Mouse (Mus musculus) T-helper 17 cell (primary cell): ENCODE results near the gene Zfp398.

Experiments
- in situ Hi-C, 2 experiments: fragments of 300-600 bp; cut with MboI, MseI; formaldehyde crosslinking; loops; 1 replicate in 1 of 2; 2 replicates in 1 of 2; pipeline ENCODE4 v1.15.1; 2025; ENCODE audit warnings: high pct_unique_total_duplicates in 2 of 2

Gene Zfp398

GRCm38 (mm10) chr6:47888812-47889383 lies 53.4 kb downstream of the Zfp398 start:
- in situ Hi-C loops, result loop anchor here in 1 of 2 experiments (10.0 kb wide), 1 partner anchor 66 kb away; the partner anchor contains the start of gene Zfp956

GRCm38 (mm10) chr6:47899416-47899815 lies 64.0 kb downstream of the Zfp398 start:
- in situ Hi-C loops, result no loop called here

- in situ Hi-C loops, result loop anchor here in 1 of 2 experiments (25.0 kb wide), 1 partner anchor 241 kb away; no protein-coding TSS in a partner anchor
Measured at GRCm38 (mm10) chr6:47903587-47903986, 68.1 kb downstream of the Zfp398 start.

GRCm38 (mm10) chr6:47904361-47904760 lies 68.9 kb downstream of the Zfp398 start:
- in situ Hi-C loops, result loop anchor here in 1 of 2 experiments (25.0 kb wide), 1 partner anchor 242 kb away; no protein-coding TSS in a partner anchor

GRCm38 (mm10) chr6:47904917-47905695 lies 69.6 kb downstream of the Zfp398 start:
- in situ Hi-C loops, result loop anchor here in 1 of 2 experiments (25.0 kb wide), 1 partner anchor 243 kb away; no protein-coding TSS in a partner anchor

- in situ Hi-C loops, result loop anchor here in 1 of 2 experiments (25.0 kb wide), 1 partner anchor 244 kb away; no protein-coding TSS in a partner anchor
Measured at GRCm38 (mm10) chr6:47906326-47906725, 70.9 kb downstream of the Zfp398 start.

GRCm38 (mm10) chr6:47909007-47909406 lies 73.5 kb downstream of the Zfp398 start:
- in situ Hi-C loops, result loop anchor here in 1 of 2 experiments (25.0 kb wide), 1 partner anchor 247 kb away; no protein-coding TSS in a partner anchor

- in situ Hi-C loops, result loop anchor here in 1 of 2 experiments (25.0 kb wide), 1 partner anchor 249 kb away; no protein-coding TSS in a partner anchor
Measured at GRCm38 (mm10) chr6:47911650-47912049, 76.2 kb downstream of the Zfp398 start.

GRCm38 (mm10) chr6:47912991-47913390 lies 77.5 kb downstream of the Zfp398 start:
- in situ Hi-C loops, result loop anchor here in 1 of 2 experiments (25.0 kb wide), 1 partner anchor 251 kb away; no protein-coding TSS in a partner anchor

GRCm38 (mm10) chr6:47917051-47917450 lies 81.6 kb downstream of the Zfp398 start:
- in situ Hi-C loops, result loop anchor here in 1 of 2 experiments (25.0 kb wide), 1 partner anchor 255 kb away; no protein-coding TSS in a partner anchor

GRCm38 (mm10) chr6:47918768-47919274 lies 83.4 kb downstream of the Zfp398 start:
- in situ Hi-C loops, result loop anchor here in 1 of 2 experiments (25.0 kb wide), 1 partner anchor 257 kb away; no protein-coding TSS in a partner anchor

GRCm38 (mm10) chr6:47919646-47920446 lies 84.4 kb downstream of the Zfp398 start:
- in situ Hi-C loops, result loop anchor here in 1 of 2 experiments (25.0 kb wide), 1 partner anchor 258 kb away; no protein-coding TSS in a partner anchor

GRCm38 (mm10) chr6:47920447-47921340 lies 85.2 kb downstream of the Zfp398 start, which contains the start of gene Zfp212:
Gene Zfp212 (plus strand): TSS chr6:47920476.
- in situ Hi-C loops, result loop anchor here in 1 of 2 experiments (25.0 kb wide), 1 partner anchor 258 kb away; no protein-coding TSS in a partner anchor
